Mouse (Mus musculus) cerebellum, postnatal 36 days (tissue): ENCODE data around the gene Taf8.
"Not testable (repeated sequence)": the region's sequence is repeated elsewhere in the genome, so short reads cannot be mapped to it uniquely, and the experiment has no call there.

Experiments
- DNase-seq, 2 experiments: peaks; one replicate each; pipeline ENCODE4 v3.0.0; 2021 to 2022; ENCODE audit warnings: mixed read lengths in 2 of 2

The Taf8 gene

GRCm38 (mm10) chr17:47515180-47515844 is 13.2 kb upstream of the Taf8 start:
- DNase-seq: no peak

- DNase-seq: no peak
These were observed 11.1 kb upstream of the Taf8 start for GRCm38 (mm10) chr17:47512956-47513775.

- DNase-seq: peak; percentile 82
These were observed 9.3 kb upstream of the Taf8 start for GRCm38 (mm10) chr17:47511111-47512020.

DNA sequence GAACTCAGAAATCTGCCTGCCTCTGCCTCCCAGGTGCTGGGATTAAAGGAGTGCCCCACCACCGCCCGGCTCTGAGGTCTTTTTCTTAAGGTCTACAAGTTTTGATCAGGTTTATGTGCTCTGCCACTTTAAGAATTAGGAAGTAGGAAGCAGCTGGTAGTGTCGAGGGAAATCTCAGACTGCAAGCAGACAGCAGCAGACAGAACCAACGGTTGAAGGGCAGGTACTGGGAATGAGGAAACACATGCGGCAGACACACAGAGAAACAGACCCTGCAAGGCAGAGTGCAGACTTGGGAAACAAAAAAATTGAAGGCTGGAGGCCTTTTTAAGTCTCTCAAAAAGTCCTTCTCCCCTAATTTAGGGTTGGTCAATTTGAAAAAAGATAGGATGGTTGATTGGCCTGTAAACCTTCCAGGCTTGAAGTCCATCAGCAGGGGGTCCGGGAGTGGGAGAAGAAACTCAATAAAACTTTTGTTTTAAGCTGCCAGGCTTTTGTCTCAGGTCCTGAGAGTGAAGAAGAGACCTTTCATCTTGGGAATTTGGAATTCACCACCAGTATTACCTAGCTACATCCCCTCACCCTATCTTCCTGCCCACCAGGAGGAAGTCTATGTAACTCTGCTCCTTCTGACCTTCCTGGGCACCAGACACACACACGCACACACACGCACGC is 7.1 kb upstream of the Taf8 start:
- no peak for DNase-seq

DNA sequence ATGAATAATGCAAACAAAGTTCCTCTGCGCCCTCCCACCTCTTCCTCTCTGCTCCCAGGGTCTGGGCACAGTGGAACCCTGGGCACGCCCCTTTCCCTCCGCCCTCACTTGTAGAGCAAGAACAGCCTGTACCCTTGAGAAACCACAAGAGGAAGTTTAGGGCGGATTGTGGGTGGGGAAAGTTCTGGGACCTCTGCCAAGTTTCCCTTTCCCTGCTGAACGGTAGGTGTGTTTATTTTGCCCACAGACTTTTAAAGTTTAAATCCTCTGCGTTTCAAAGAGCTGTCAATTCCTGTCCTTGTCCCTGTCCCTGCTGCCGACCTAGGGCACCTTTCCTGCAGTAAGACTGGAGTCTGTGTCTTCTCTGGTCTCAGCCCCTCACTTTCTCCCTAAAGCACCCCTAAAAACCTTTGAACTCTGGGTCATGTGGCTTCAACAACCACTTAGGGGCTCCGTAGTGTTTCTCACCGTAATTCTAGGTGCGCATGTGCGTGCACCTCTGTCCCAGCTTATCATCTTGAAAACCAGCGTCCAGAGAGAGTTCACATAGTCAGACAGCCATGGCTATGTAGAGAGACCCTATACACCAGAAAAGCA is 6.0 kb upstream of the Taf8 start:
- DNase-seq: peak; percentile 17 to 24

- DNase-seq: no peak
These were observed 5.4 kb upstream of the Taf8 start for GRCm38 (mm10) chr17:47507523-47507922.

GRCm38 (mm10) chr17:47506697-47507096 is 4.6 kb upstream of the Taf8 start:
- DNase-seq: no peak

- DNase-seq: no peak
These were observed 4.0 kb upstream of the Taf8 start for GRCm38 (mm10) chr17:47506042-47506441.

DNA sequence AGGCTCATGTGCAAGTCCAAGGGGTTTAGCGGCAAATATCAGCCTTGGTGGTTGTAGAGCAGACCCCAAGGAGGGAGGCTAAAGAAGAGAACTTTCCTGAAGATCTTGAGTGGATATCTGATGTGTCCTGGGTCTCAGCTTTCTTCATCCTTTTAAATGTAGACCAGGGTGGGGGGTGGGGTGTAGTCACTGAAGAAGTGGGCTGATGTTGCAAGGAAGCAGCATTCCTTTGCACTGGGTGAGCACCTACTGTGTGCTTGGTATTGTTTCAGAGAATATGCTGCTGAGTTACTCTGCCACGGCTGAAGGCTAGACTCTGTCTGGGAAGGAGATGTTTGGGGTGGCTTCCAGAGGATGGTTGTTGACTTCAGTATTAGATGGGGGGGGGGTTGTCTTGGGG is 3.5 kb upstream of the Taf8 start:
- DNase-seq: no peak

DNA sequence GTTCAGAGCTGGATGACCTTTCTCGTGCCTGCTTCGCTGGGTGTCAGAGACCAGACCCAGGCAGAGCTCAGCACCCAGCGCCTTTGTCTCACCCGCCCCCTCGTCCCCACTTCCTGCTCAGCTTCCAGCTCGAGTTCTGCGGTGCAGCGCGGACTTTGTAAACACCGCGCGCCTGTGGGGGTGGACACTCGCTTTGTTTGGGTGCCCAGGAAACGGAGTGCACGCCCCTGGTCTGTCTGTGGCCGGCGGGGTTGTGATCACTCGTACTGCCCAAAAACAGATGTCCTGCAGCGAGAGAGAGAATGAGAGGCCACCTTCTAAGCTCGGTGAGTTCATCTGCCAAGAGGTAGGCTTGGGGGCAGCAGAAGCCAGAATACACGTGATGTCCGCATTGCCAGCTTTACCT is 2.9 kb upstream of the Taf8 start, which contains the start of gene Ccnd3:
Ccnd3 (plus strand) TSS at position 111 of the 406 bp plus-strand sequence.
- no peak for DNase-seq

- no peak for DNase-seq
These were observed 2.1 kb upstream of the Taf8 start for GRCm38 (mm10) chr17:47504228-47504627.

DNA sequence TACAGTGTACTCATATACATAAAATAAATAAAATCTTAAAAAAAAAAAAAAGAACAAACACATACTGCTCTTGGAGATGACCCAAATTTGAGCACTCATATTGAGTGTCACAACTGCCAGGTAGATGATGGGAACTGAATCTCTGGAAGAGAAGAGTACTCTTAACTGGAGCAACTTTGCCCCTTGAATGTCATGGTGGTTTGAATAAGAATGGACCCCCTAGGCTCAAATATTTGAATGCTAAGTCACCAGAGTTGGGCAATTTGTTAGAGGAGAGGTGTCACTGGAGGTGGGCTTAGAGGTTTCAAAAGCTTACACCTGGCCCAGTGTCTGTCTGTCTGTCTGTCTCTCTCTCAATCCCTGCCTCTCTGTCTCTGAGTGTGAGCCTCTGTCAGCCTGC is 1.6 kb upstream of the Taf8 start:
- DNase-seq: no peak

- not testable (repeated sequence) for DNase-seq
These were observed 584 bp upstream of the Taf8 start for GRCm38 (mm10) chr17:47502707-47503045.

GRCm38 (mm10) chr17:47501531-47501930 is 561 bp downstream of the Taf8 start:
- DNase-seq: no peak

GRCm38 (mm10) chr17:47494132-47494531 is 8.0 kb downstream of the Taf8 start:
- DNase-seq: no peak

- DNase-seq: no peak
These were observed 8.4 kb downstream of the Taf8 start for GRCm38 (mm10) chr17:47493653-47494052.

GRCm38 (mm10) chr17:47492731-47493130 is 9.4 kb downstream of the Taf8 start:
- DNase-seq: no peak

DNA sequence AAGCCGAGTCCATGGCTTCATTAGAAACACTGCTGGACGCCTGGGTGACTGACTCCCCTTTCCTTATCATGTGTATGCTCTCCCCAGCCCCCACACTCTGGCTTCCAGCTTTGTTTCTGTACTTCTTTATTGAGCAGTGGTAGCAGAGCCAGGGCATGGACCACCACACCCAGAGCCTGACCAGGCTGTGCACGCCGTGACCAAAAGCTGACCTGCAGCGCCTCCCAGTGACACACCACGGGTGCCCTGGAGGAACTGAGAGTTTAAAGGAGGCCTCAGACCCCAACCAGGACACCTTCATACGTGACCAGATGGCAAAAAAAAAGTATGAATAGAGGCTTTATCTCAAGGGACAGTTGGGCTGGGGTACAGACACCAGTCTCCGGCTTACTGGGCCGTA is 11.3 kb downstream of the Taf8 start:
- DNase-seq: no peak

DNA sequence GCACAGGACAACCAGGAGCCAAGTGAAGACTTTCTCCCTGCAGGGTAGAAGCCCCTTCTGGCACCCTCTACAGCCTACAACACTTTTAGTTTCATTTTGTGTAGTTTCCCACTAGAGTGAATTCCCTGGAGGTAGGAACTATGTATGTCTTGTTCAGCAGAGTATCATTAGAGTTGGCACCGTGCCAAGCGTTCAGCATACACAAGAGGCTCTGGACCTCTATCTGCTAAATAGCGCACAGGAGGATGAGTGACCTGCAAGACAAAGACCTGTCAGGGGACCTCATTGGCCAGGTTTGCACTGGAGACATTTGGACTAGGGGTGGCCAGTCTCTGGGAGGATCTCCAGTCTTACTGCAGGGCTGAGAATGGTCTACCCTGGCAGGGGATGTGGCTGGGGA is 16.3 kb downstream of the Taf8 start:
- DNase-seq: no peak

DNA sequence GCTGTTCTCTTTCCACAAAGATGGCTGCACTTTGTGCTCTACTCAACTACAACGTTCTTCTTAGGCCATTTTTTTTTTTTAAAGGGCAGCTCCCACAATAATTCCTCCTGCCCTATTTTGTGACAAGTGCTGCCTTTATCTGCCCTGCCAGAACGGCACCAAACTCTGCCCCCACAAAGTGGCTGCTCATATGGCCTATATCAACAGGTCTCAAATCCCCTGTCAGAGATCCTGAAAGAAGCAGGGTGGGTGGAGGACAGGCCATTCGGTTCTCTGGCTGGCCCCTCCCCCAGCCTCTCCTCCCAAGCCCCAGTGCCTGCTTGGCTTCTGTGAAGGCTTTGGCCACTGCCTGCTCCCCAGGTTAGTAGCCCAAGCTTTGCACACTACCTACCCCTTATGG is 17.1 kb downstream of the Taf8 start:
- no peak for DNase-seq

DNA sequence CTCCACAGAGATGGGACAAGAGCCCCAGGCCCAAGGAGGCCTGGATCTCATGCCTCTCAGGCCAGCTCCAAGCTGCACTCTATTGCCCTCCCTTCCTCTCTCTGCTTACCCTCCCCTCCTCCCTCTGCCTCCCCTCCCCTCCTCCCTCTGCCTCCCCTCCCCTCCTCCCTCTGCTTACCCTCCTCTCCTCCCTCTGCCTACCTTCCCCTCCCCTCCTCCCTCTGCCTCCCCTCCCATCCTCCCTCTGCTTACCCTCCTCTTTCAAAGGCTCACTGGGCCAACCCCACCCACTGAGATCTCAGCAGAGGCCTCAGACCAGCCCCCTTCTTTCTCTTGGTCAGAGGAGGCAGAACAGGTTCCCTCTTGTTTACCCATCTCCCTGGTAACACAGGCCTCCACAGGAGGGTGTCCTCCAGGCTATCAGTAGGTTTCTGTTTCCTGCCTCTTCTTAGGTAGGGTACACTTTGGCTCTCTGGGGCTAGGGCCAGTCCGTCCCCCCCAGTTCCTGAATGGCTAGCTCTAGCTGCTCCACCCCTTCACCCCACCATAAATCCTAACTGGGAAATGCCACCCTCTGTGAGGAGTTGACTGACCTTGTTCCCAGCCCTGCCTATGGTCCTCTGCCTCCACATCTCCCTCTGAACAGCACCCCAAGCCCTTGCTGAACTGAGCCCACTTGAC is 17.7 kb downstream of the Taf8 start:
- no peak for DNase-seq

DNA sequence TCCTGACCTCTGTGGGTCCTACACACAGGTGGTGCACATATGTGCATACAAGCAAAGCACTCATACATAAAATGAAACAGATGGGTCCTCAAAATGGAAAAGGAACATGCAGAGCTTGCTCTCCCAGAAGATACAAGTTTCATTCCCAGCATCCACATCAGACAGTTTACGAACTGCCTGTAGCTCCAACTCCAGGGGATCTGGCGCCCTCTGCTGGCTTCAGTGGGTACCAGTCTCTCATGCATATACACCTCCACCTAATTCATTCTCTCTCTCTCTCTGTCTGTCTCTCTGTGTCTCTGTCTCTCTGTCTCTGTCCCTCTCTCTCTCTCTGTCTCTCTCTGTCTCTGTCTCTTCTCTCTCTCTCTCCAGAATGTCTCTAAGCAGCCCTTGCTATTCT is 19.7 kb downstream of the Taf8 start:
- DNase-seq: peak; percentile 54 to 60
